Mouse (Mus musculus) myocyte (in vitro differentiated cells): ENCODE results near the gene Mysm1. TPM values are rescaled to one million over a fixed set of nuclear protein-coding genes. Genes with fewer than 3 reads are reported as not detected.
A peak's percentile ranks its signal among the peaks of the same experiment; 100 is the strongest.

Source experiments
- H3K27me3 ChIP-seq: one replicate; pipeline ENCODE4 v1.6.1; 2011; ENCODE audit not compliant: control insufficient read depth, insufficient read depth, insufficient read length
- H3K36me3 ChIP-seq: one replicate; pipeline ENCODE4 v1.6.1; 2011; ENCODE audit not compliant: control insufficient read depth, insufficient read depth
- H3K4me2 ChIP-seq: one replicate; pipeline ENCODE4 v1.6.1; 2011; ENCODE audit warnings: low read depth, control low read depth
- H3K4me3 ChIP-seq: one replicate; pipeline ENCODE4 v1.5.1; 2011; ENCODE audit warnings: mild to moderate bottlenecking, control low read depth, moderate library complexity
- H3K79me2 ChIP-seq: one replicate; pipeline ENCODE4 v1.6.1; 2011; ENCODE audit not compliant: control insufficient read depth, insufficient read depth
- H3ac ChIP-seq: one replicate; pipeline ENCODE4 v1.6.1; 2011; ENCODE audit not compliant: control insufficient read depth, insufficient read length
- CEBPB ChIP-seq: IDR thresholded peaks from 2 replicates; pipeline ENCODE4 v1.6.1; 2011; ENCODE audit warnings: mild to moderate bottlenecking, moderate library complexity; ENCODE audit not compliant: poor library complexity, insufficient read depth, severe bottlenecking
- E2F4 ChIP-seq: IDR thresholded peaks from one replicate; pipeline ENCODE4 v1.6.1; 2011; ENCODE audit warnings: mild to moderate bottlenecking, control low read depth, moderate library complexity; ENCODE audit not compliant: insufficient read depth
- MAX ChIP-seq: IDR thresholded peaks from one replicate; pipeline ENCODE4 v1.6.1; 2011; ENCODE audit warnings: low read depth, mild to moderate bottlenecking, control low read depth
- MYOD1 ChIP-seq, 3 experiments: IDR thresholded peaks; one replicate each; pipeline ENCODE4 v1.6.1; 2011; ENCODE audit warnings: control low read depth in 2 of 3, low read depth in 2 of 3, mild to moderate bottlenecking in 2 of 3, moderate library complexity in 1 of 3; ENCODE audit not compliant: insufficient read length in 2 of 3, control insufficient read depth in 1 of 3
- MYOG ChIP-seq, 3 experiments: IDR thresholded peaks; one replicate each; pipeline ENCODE4 v1.6.1; 2011; ENCODE audit warnings: control low read depth in 2 of 3, low read depth in 2 of 3, mild to moderate bottlenecking in 2 of 3; ENCODE audit not compliant: insufficient read length in 2 of 3, control insufficient read depth in 1 of 3, insufficient read depth in 1 of 3
- POLR2A ChIP-seq: IDR thresholded peaks from one replicate; pipeline ENCODE4 v1.6.1; 2011; ENCODE audit warnings: low read depth, mild to moderate bottlenecking, control low read depth, moderate library complexity; ENCODE audit not compliant: insufficient read length
- POLR2AphosphoS2 ChIP-seq: IDR thresholded peaks from one replicate; pipeline ENCODE4 v1.6.1; 2011; ENCODE audit warnings: low read depth, control low read depth; ENCODE audit not compliant: insufficient read length
- REST ChIP-seq: IDR thresholded peaks from one replicate; pipeline ENCODE4 v1.6.1; 2011; ENCODE audit warnings: mild to moderate bottlenecking, control low read depth, moderate library complexity; ENCODE audit not compliant: insufficient read depth, insufficient read length
- SRF ChIP-seq: IDR thresholded peaks from one replicate; pipeline ENCODE4 v1.6.1; 2011; ENCODE audit warnings: low read depth; ENCODE audit not compliant: control insufficient read depth, insufficient read length
- TCF12 ChIP-seq: IDR thresholded peaks from one replicate; pipeline ENCODE4 v1.6.1; 2011; ENCODE audit warnings: mild to moderate bottlenecking, control low read depth; ENCODE audit not compliant: poor library complexity, insufficient read depth, severe bottlenecking
- TCF3 ChIP-seq: IDR thresholded peaks from one replicate; pipeline ENCODE4 v1.6.1; 2011; ENCODE audit warnings: low read depth, control low read depth; ENCODE audit not compliant: insufficient read length
- USF1 ChIP-seq: IDR thresholded peaks from one replicate; pipeline ENCODE4 v1.6.1; 2011; ENCODE audit warnings: low read depth, mild to moderate bottlenecking, control low read depth, moderate library complexity
- polyA plus RNA-seq: library from polyadenylated mRNA; unstranded; fragments of >200 nt; fragmentation: generic; extraction: Trizol; gene quantifications from one replicate; pipeline ENCODE4 v1.2.1, GENCODE M21; 2012; ENCODE audit warnings: missing spikeins

The Mysm1 gene
- polyA plus RNA-seq, 1 experiment: 2.1 TPM

DNA sequence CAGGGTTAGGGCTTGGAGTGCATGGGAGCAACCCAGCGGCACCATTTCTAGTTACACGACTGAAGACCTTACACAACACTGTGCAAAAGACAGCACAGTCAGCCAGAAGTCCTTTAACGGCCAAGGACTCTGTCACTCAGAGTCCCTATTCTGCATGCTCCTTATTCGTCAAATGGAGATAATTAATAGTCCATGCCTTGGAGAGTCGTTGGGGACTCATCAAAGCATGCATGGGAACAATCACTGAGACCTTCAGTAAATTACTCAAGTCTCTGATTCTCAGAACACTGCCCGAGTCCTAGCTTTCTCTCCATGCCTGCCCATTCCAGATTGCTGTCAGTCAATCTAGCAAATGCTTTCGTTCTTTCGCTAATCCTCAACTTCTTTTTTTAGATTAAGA lies 28.9 kb upstream of the Mysm1 start:
- Histone ChIP-seq H3K4me3 (no peak overlapping the region), H3K4me2 (no peak overlapping the region), H3ac (no peak overlapping the region), H3K79me2 (no peaks in the 10 kb centered on the region), H3K36me3 (no peaks in the 10 kb centered on the region), H3K27me3 (no peaks in the 10 kb centered on the region)
- TF ChIP-seq MYOG (IDR thresholded peaks at IDR 0.05; ENCODE audit: control insufficient read depth in 1 of 3, insufficient read depth in 1 of 3, insufficient read length in 2 of 3, low read depth in 2 of 3): no peak
- no peak for TF ChIP-seq POLR2A
- TF ChIP-seq TCF3: no peak

DNA sequence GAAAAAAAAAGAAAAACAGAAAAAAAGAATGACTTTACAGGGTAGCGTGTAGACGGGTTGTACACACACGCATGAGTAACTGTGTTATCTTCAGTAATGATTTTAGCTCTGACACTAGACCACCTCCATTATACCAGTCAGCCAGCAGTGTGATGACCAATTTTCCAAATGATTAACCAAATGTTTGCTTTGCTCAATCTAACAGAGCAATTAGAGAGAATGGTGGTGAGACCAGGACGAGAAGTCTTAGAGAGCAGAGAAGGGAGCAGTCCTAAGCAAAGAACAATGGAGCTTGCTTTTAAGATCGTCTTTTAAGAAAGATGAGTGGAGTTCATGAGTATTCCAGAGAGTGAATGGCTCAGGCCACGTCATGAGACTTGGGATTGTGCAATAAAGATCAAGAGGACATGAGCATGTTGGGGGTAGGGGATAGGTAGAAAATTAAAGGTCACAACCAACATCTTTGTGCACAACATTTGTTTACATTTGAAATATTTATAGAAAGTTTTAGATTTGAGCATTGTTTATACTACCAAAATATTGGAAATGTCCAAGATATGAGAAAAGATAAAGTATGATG lies 26.4 kb upstream of the Mysm1 start:
- H3K36me3 ChIP-seq: no peaks in the 10 kb centered on the region
- no peak overlapping the region for H3K4me3 ChIP-seq
- no peak overlapping the region for H3ac ChIP-seq
- no peak for TF ChIP-seq TCF12
- no peak for TF ChIP-seq MYOD1 (IDR thresholded peaks at IDR 0.05; ENCODE audit: control insufficient read depth in 1 of 3, insufficient read length in 2 of 3, low read depth in 2 of 3)
- TF ChIP-seq CEBPB: no peak
- no peak for TF ChIP-seq TCF3
- TF ChIP-seq USF1: no peak
- no peak for TF ChIP-seq E2F4
- no peak for TF ChIP-seq POLR2A
- TF ChIP-seq SRF: no peak
- TF ChIP-seq REST: no peak
- no peak for TF ChIP-seq POLR2AphosphoS2
- TF ChIP-seq MAX: no peak
- no peak for TF ChIP-seq MYOG (IDR thresholded peaks at IDR 0.05; ENCODE audit: control insufficient read depth in 1 of 3, insufficient read depth in 1 of 3, insufficient read length in 2 of 3, low read depth in 2 of 3)
- H3K4me2 ChIP-seq: no peak overlapping the region
- no peaks in the 10 kb centered on the region for H3K79me2 ChIP-seq
- H3K27me3 ChIP-seq: no peaks in the 10 kb centered on the region

DNA sequence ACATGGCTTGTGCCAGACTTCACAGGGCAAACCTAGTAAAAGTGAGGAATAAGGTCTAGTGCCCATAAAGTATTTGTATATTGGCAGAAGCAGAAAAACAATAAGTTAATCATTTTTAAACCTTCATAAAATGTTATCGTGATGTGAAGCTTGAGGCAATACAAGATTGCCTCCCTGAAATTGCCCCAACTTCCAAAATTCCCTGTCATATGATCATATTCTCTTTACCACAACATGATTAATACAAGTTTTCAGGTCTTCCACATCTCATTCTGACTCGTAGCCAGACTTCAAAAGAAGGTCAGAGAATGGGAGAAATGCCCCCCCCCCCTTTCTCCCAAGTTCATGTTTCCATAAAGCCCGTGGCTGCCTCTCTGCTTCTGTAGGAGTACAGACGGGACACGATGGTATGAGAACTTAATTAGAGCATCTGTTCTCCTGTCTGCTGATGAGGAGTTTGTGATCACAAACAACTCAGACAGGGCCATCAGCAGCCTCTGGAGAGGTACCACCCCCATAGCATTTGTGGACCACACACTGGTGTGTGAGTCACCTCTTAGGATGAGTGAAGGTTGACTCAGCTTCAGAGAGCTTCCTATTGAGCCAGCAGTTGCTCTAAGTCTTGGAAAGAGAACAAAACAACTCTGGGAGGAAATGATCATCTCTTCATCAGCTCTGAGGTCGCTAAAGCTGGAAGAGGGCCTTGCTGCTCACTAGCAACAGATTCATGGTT lies 22.3 kb upstream of the Mysm1 start:
- Histone ChIP-seq H3K27me3 (no peaks in the 10 kb centered on the region), H3K4me2 (peak overlapping the region; percentile 71), H3K36me3 (no peaks in the 10 kb centered on the region), H3K79me2 (no peaks in the 10 kb centered on the region), H3K4me3 (no peak overlapping the region), H3ac (no peak overlapping the region)
- TF ChIP-seq MYOD1 (IDR thresholded peaks at IDR 0.05; ENCODE audit: control insufficient read depth in 1 of 3, insufficient read length in 2 of 3, low read depth in 2 of 3) (peak in 1 of 3 experiments; percentile 35), SRF (no peak), USF1 (peak; percentile 70)

DNA sequence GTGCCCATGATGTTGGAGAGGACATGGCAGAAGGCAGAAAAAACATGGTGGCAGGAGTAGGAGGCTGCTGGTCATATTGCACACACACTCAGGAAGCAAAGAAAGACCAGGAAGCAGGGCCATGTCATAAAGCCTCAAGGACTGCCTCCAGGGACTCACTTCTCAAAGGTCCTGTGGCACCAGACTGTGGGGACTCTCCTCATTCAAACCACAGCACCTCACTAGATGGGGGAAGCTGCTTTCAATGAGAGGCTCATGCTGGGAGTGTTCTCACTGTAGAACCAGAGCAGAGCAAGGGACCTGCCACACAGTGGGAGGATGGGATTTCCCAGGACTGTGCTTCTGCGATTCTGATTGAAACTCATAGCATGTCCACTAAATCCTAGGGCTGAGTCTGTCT lies 21.2 kb upstream of the Mysm1 start:
- Histone ChIP-seq H3ac (no peak overlapping the region), H3K4me2 (no peak overlapping the region)
- TF ChIP-seq CEBPB (no peak), TCF3 (no peak), POLR2A (no peak), POLR2AphosphoS2 (no peak), REST (no peak), MYOD1 (IDR thresholded peaks at IDR 0.05; ENCODE audit: control insufficient read depth in 1 of 3, insufficient read length in 2 of 3, low read depth in 2 of 3) (no peak), MAX (no peak), TCF12 (no peak), E2F4 (no peak)

DNA sequence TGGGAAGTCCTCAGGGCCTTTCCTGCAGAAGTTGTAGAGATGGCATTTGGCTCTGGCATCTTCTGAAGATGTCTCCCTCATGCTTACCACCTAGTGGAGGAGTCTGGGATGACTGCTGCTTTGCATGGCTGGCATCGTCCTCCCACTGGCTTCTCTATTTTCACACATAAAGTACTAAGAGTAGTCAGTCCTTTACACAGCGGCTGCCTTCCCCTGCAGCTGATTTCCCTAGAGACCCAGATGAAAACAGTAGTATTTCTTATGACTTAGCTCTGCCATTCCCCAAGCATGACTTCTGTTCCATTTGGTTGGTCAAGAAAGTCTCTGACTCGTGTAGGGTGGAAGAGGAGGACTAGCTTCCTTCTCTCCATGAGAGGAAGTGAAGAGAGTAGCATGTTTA lies 20.3 kb upstream of the Mysm1 start:
- Histone ChIP-seq H3ac (no peak overlapping the region), H3K79me2 (no peaks in the 10 kb centered on the region), H3K4me2 (no peak overlapping the region), H3K36me3 (no peaks in the 10 kb centered on the region), H3K4me3 (no peak overlapping the region), H3K27me3 (no peaks in the 10 kb centered on the region)
- TF ChIP-seq TCF3: no peak
- no peak for TF ChIP-seq POLR2AphosphoS2
- no peak for TF ChIP-seq SRF
- TF ChIP-seq TCF12: no peak
- TF ChIP-seq CEBPB: no peak
- TF ChIP-seq MAX: no peak
- TF ChIP-seq USF1: no peak
- no peak for TF ChIP-seq REST
- no peak for TF ChIP-seq POLR2A
- TF ChIP-seq MYOG (IDR thresholded peaks at IDR 0.05; ENCODE audit: control insufficient read depth in 1 of 3, insufficient read depth in 1 of 3, insufficient read length in 2 of 3, low read depth in 2 of 3): no peak
- TF ChIP-seq MYOD1 (IDR thresholded peaks at IDR 0.05; ENCODE audit: control insufficient read depth in 1 of 3, insufficient read length in 2 of 3, low read depth in 2 of 3): no peak
- no peak for TF ChIP-seq E2F4

More for the DNA sequence above, 21.2 kb upstream of the Mysm1 start:
- H3K4me3 ChIP-seq: no peak overlapping the region
- no peaks in the 10 kb centered on the region for H3K79me2 ChIP-seq
- no peaks in the 10 kb centered on the region for H3K27me3 ChIP-seq
- no peaks in the 10 kb centered on the region for H3K36me3 ChIP-seq
